Mouse (Mus musculus) cerebellum, postnatal 10 days (tissue): Measurements from ENCODE around the gene Rpl10a.

Experiments used
- DNase-seq, 2 experiments: peaks; one replicate each; pipeline ENCODE4 v3.0.0; 2021; ENCODE audit warnings: mixed read lengths in 2 of 2

The Rpl10a gene

DNA sequence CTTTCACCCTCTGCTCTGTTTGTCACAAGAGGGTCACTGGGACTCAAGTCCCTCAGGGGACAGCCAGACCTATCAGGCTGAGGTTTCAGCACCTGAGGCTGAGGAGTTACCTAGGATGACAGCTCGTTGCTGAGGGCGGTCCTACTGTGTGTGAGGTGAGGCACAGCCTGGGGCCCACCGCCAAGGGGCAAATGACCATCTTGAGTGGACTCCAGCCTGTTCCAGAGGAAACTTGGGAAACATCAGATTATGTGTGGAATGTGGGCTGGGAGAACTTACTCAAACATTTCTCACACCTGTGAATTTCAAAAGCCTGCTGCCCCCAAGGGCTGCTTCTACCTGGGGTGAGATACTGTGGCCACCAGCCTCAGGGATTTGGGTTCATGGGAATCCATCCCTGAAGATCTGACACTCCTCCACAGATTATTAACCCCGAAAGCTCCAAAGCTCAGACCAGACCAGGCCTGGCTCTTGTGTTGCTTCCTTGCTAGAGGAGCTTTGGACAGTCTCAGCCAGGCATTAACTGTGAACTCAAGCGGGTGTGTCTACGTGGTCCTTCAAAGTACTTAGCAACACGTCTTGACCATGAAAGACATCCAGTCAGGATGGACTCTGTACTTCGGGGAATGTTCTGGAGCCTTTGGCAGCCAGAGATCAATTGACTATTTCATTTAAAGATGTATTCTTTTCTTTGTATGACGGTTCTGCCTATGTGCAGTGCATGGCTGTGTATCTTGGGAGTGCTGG, 32.4 kb downstream of the Rpl10a start:
- no peak for DNase-seq

DNA sequence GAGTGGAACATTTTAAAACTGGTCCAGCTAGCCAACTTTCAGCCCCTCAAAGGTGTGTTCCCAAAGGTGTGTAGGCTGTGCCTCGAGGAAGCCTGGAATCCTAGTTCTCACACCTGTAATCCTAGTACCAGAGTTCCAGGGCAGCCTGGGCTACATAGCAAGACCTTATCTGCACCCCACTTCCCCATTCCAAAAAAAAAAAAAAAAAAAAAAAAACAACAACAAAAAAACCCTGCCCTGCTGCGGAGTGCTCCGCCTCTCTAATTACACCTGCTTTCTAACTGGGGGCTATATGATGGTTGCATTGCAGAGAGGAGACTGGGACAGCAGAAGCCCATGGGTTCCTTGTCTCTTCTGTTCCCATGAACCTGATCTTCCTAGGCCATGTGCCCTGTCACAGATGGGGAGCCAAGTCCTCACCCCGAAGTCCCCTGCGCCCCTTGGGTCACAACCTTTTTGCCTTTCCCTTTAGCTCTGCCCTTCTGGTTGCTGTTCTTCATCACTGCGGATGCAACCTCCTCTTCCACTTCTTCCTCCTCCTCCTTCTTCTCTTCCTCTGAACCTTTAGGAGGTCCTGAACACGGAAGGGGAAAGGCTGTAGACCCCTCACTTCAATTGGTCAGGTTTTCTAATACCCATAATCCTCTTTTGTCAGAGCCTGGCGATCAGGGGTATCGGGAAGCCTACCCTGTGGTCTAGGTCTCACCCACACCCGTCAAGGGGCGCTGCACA, 33.8 kb downstream of the Rpl10a start:
- no peak for DNase-seq

DNA sequence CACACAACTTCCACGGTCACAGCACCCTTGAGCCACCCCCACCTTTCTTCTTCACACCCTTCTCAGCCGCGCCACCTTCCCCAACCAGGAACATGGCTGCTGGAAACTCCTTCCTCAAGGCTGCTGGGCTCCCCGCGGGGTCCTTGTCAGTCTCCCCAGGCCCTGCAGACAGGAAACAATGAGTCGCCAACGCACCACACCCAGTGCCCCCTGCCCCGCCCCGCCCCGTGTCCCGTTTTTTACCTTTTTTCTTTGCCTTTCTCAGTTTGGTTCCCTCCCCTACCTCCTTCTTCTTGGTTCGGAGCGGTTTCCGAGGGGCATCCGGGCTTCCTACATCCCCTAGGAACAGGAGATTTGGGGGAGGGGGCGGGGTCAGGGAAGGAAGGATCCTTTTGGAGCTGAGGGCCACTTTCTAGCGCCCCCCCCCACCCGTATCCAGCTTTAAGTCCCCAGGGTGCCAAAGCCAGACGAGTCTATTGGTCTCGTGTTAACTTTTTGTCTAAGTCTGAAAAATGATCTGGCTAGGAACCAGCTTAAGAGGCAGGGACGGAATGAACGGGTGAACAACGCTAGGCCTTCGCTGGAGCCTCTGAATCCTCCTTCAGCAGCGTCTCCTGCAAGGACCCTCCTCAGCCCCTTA, 34.5 kb downstream of the Rpl10a start:
- DNase-seq = no peak

DNA sequence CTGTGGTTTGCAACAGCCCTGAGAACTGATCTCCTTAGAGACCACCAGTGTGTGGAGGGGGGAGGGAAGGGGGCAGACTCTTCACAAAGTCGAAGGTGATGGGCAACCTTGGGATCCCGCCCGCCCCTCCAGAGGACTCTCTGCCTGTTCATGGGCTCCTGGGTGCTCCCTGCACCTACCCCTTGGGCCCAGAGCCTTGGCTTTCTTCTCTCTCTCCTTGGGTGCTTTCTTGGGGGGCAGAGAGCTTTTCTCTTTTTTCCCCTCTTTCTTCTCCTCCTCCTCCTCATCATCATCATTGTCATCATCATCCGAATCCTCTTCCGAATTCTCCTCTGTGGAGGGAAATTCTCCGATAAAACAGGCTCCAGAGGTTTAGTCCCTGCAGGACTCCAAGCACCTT, 35.2 kb downstream of the Rpl10a start:
- no peak for DNase-seq

DNA sequence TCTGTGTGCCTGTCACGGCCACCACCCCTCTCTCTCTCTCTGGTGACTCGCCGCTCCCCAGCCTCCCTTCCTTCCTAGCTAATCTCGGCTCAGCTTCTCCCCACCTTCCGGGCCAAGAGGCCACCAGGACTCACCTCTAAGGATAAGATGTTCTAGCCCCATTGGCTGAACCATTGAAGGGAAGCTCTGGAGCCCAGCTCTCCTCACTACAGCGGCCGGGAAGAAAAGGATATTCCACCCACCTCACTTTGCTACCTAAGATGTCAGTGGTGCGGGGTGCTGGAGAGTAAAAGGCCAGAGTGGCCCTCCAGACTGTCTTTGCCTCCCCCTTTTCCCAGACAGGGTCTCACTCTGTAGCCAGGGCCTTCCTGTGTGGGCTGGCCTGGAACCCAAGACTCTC, 36.9 kb downstream of the Rpl10a start, which contains the start of gene Tulp1:
TSS of gene Tulp1 (minus strand) at position 101 of the 400 bp plus-strand sequence.
- DNase-seq = no peak

DNA sequence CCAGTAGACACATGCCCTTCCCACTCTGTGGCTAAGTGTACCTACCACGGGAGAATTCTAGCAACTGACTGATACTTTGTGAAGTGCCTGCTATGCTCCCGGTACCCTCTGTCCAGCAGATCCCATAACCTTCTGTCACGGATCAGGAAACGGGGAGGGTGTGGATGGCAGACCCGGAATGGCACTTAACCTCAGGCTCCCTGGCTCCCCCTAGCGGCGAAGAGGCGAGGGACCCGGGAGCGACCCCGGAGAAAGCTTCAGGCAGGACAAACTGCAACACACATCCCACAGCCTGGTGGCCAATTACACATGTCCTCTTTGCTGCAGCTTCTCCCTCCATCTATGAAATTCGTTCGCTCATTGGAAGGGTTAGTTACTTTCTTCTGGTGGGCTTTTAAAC, 40.2 kb downstream of the Rpl10a start:
- DNase-seq = peak; percentile 87 to 89

DNA sequence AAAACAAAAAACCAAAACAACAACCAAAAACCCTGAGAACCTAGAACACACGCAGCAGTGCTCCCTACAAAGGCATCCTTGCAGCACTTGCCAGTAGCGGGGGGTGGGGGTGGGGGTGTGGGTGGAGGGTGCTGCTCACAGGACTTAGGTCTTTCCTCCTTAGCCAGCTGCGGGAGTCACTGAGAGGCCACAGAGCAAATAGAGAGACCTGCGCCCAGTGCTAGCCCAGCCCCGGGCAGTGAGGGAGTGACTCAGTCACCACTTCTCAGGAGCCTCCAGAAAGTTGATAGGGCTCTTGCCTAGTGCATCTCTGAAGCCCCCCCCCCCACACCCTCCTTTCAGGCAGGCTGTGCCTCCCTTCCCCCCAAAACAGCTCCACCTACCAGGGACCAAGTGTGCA, 40.8 kb downstream of the Rpl10a start:
- DNase-seq = no peak

DNA sequence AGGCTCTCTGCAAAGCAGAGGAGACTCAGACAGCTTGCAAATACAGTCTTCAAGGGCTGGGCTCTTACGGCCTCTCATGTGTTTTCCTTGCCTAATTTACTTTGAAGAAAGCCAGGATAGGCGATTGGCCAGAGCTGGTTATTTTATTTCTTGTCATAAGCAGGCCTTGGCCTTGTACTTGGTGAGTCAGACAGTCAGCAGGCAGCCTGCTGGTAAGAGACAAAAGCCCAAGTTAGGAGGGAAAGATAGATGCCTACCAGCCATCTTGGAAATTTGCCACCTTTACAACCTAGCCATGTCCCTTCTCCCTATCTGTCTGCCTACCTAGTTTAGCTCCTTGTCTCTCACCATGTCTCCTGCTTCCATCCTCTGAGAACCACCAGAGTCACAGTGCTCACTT, 43.0 kb downstream of the Rpl10a start:
- no peak for DNase-seq

DNA sequence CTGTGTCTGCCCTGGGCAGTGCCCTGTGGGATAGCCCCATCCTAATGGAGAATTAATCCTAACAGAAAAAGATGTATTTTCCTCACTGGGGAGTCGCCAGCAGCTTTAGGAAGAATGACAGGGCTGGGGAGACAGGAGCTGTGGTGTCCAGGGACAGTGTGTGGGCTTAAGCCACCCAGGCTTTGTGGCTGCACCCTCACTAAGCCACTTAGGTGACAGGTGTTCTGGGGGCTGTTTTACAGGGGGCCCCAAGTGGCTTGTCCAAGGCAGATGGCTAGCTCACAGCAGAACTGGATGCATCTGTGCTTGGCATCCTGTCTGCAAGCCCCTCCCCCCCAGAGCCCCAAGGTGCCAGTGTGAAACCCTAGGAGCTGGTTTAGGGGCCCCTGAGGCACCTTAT, 43.7 kb downstream of the Rpl10a start:
- no peak for DNase-seq

DNA sequence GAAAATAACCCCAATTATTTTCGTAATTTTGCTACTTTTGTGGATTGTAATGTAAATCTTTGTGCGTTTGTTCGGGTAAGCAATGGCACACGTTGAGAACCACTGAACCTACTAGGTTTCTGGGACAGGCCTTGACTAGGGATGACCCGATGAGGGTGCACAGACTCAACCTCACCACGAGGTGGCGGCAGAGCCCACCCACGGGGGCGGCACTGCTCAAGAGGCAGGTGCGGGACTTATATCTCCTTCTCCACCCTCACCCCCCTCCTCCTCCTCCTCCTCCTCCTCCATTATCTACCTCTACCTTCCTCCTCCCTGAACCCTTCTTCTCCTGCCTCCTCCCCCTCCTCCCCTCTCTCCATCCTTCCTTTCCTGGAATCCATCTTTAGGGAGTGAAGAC, 45.5 kb downstream of the Rpl10a start:
- DNase-seq = peak; percentile 62 to 67

DNA sequence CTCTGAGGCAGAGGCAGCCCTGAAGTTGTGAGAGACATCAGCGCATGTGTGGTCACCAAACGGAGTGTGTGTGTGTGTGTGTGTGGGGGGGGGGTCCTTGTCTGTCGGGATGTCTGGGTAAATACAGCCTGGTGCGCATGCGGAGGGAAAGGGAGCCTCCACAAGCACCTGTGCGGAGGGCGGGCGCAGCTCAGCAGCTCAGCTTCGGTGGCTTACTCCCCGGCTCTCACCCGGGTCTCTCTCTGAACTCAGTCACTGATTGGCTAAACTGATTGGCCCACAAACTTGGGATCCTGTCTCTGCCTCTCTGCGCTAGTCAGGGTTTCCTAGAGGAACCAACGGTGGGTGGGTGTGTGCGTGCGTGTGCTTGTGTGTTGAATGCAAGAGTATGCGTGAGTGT, 46.2 kb downstream of the Rpl10a start:
- no peak for DNase-seq

DNA sequence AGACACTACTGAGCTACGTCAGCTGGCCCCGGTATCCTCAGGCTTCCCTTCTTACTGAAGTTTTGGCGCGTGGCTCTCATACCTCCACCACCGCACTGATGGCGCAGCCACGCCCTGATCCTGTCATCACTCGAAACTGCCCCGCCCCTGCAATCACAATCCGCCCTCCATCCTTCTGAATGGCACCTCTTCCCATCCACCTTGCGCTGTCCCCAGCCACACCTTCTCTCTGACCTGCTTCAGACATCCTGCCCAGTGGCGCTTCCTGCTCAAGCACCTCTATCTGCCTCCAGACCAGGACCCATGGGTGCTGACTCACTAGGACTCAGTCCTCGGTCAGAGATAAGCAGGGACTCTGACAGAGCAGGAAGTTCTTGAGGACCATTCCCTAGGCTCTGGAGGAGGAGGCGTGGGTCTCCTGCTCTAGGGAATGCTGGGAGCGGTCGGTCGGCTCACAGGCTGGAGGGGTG, 47.4 kb downstream of the Rpl10a start:
- DNase-seq = no peak

DNA sequence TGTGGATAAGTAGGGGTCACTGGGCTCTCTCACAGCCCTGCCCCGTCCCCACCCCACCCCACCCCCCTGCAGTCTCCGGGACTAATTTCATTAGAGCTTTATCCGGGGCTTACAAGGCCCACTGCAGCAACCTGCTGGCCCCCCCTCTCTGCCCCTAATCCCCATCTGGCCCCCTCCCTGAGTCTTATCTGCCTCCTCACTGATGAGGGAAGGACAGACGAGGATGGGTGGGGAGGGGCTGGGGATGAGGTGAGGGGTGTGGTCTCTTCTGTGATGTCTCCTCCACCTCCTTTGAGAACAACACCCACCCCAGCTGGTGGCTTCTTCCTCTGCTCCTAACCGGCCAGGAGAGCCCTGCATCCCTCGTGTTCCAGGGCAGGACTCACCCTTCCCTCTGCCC, 52.0 kb downstream of the Rpl10a start:
- DNase-seq = no peak
